Mouse (Mus musculus) thymus, postnatal 4 days (tissue): ENCODE results near the gene Ubb.

Experiments
- DNase-seq: peaks from one replicate; pipeline ENCODE4 v3.0.0; 2021

The Ubb gene

DNA sequence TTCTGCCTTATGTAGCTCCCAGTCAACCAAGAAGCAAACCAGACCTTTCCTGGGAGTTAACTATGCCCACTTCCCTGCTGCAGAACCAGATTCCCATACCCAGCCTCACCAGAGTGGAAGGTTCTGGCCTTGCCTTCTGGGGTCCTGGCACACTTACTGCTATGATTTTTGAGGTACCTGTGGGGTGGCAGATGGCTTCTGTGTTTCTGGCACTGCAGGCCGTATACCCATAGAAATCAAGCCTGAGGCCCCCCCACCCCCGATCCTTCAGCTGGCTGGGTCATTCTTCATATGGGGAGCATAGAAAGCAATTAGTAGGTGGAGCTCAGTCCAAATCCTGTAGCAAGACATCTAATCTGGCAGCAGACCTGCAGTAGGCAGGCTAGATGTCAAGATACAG, 40.1 kb downstream of the Ubb start:
- no peak for DNase-seq

DNA sequence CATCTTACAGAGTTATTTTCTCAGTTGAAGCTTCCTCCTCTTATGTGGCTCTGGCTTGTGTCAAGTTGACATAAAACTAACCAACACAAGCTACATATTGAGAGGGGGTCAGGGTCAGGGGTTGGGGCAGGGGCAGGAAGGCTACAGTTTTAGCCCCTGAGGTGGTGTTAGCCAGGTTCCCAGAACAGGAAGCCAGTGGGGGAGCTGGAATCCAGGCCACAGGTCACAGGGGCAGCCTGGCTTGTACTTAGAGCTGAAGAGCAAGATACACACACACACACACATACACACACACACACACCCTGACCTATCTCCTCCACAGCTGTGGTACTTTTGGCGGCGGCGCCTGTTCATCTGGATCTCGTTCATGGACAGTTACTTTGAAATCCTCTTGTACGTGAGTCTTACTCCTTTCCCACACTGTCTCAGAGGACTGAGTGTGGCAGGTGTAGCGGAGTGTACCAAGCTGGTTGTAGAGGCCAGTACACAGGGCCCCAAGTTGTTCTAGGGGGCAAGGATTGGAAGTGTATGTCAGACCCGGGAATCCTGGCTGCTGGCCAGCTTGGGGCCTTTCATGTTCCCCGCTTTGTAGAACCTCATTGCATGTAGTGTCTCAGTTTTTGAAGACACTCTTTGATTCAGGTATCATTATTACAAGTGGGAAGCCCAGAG, 41.1 kb downstream of the Ubb start:
- DNase-seq, result no peak

GRCm38 (mm10) chr11:62598571-62598970, 47.6 kb downstream of the Ubb start:
- no peak for DNase-seq

DNA sequence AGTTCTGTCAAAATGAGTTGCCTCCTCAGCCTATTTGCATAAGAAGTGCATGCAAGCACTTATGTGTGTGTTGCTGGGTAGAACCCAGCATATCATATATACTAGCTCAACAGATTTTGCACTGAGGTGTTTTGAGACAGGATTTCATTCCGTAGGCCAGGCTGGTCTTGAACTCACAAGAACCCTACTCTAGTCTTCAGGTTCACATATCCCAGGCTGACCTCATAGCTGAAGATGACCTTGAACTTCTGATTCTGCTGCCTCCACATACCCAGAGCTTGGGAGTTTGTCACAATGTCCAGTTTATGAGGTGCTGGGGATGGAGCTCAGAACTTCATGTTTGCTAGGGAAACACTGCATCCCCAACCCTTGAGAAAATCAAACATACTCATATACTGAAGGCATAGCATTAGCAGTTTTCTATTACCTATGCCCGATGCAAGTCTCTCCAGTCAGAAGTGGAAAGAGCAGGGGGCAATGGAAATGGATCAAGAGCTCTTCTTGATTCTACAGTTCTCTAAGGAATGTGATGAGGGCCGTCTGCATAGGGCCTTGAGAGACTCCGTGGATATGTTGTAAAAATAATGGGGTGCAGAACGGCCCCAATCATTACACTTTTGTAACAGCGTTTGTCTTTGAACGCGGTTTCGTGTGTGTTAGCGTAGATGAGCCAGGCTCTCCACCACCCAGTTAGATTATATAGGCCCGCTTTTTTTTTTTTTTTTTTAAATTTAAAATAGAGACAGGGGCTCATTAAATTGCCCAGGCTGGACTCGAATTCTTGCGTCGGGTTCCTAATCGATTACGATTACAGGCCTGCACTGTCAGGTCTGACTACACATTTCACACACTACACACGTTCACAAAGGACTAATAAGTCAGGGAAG, 51.0 kb downstream of the Ubb start:
- DNase-seq, result no peak
